Mouse (Mus musculus): ENCODE results near the gene Trim41. TPM values are rescaled to one million over a fixed set of nuclear protein-coding genes. Genes with fewer than 3 reads are reported as not detected.
"Not testable (repeated sequence)": the region's sequence is repeated elsewhere in the genome, so short reads cannot be mapped to it uniquely, and the experiment has no call there.

The Trim41 gene
- polyA plus RNA-seq, 1 experiment from 2014 or later = 8.7 TPM

DNA sequence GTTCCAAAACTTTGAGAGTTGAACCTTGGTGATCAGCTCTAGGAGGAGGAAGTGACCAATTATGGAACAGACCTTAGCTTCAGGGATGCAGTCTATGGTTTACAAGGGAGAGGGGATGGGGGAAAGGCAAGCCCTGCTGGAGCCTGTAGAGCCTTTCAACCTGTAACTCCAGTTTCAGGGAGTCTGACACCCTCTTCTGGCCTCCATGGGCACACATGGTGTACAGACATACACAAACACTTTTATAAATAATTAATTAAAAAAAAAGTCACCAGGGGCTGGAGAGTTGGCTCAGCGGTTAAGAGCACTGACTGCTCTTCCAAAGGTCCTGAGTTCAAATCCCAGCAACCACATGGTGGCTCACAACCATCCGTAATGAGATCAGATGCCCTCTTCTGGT, 29.2 kb upstream of the Trim41 start:
- H3K4me1 ChIP-seq; H3K27ac ChIP-seq; H3K4me2 ChIP-seq (replicated peaks); H3K9ac ChIP-seq; H3K36me3 ChIP-seq; ATAC-seq (ENCODE audit: low FRiP score, low read depth); H3K4me3 ChIP-seq; H3K9me3 ChIP-seq: not testable (repeated sequence)
- 82% methylated on average over 2 of the region's 2 CpGs for WGBS
- H3K27me3 ChIP-seq = peaks cover 22% of the 10 kb centered on the region

- H3K4me1 ChIP-seq = no peaks in the 10 kb centered on the region
- H3K4me2 ChIP-seq (replicated peaks) = no peak overlapping the region; the same call in 1 of the 2 replicates
- H3K9me3 ChIP-seq = no peaks in the 10 kb centered on the region
- H3K4me3 ChIP-seq = no peak overlapping the region
- H3K27ac ChIP-seq = no peak overlapping the region
- ATAC-seq (ENCODE audit: low FRiP score, low read depth) = no peak
- peaks cover 22% of the 10 kb centered on the region for H3K27me3 ChIP-seq
- no peaks in the 10 kb centered on the region for H3K36me3 ChIP-seq
- 21% methylated on average over 13 of the region's 13 CpGs for WGBS
- H3K9ac ChIP-seq = no peak overlapping the region
These were observed 28.2 kb upstream of the Trim41 start for GRCm38 (mm10) chr11:48845244-48845815.

GRCm38 (mm10) chr11:48844309-48844708, 27.2 kb upstream of the Trim41 start:
- no peak overlapping the region for H3K4me2 ChIP-seq (replicated peaks)
- no peak overlapping the region for H3K4me3 ChIP-seq
- WGBS = 57% methylated on average over 6 of the region's 6 CpGs
- ATAC-seq (ENCODE audit: low FRiP score, low read depth) = no peak
- H3K4me1 ChIP-seq = no peaks in the 10 kb centered on the region
- peaks cover 17% of the 10 kb centered on the region for H3K27me3 ChIP-seq
- H3K9ac ChIP-seq = no peak overlapping the region
- no peaks in the 10 kb centered on the region for H3K36me3 ChIP-seq
- H3K27ac ChIP-seq = no peak overlapping the region
- no peaks in the 10 kb centered on the region for H3K9me3 ChIP-seq

- Histone ChIP-seq H3K4me3 (no peak overlapping the region), H3K9ac (no peak overlapping the region), H3K27ac (no peak overlapping the region), H3K4me2 (replicated peaks) (no peak overlapping the region), H3K27me3 (peaks cover 14% of the 10 kb centered on the region), H3K4me1 (0 out of 2 replicates have a peak, but pooled peaks cover 6% of the 10 kb centered on the region), H3K9me3 (no peaks in the 10 kb centered on the region), H3K36me3 (no peaks in the 10 kb centered on the region)
- no peak for ATAC-seq (ENCODE audit: low FRiP score, low read depth)
- WGBS = 82% methylated on average over 11 of the region's 11 CpGs
These were observed 26.0 kb upstream of the Trim41 start for GRCm38 (mm10) chr11:48843202-48843601.

- no peak overlapping the region for H3K4me3 ChIP-seq
- no peaks in the 10 kb centered on the region for H3K36me3 ChIP-seq
- no peak overlapping the region for H3K27ac ChIP-seq
- H3K4me1 ChIP-seq = 0 out of 2 replicates have a peak, but pooled peaks cover 8% of the 10 kb centered on the region
- no peaks in the 10 kb centered on the region for H3K9me3 ChIP-seq
- H3K27me3 ChIP-seq = peaks cover 13% of the 10 kb centered on the region
- 87% methylated on average over 4 of the region's 4 CpGs for WGBS
- ATAC-seq (ENCODE audit: low FRiP score, low read depth) = no peak
- no peak overlapping the region for H3K4me2 ChIP-seq (replicated peaks)
- H3K9ac ChIP-seq = no peak overlapping the region
These were observed 25.2 kb upstream of the Trim41 start for GRCm38 (mm10) chr11:48842378-48842792.

DNA sequence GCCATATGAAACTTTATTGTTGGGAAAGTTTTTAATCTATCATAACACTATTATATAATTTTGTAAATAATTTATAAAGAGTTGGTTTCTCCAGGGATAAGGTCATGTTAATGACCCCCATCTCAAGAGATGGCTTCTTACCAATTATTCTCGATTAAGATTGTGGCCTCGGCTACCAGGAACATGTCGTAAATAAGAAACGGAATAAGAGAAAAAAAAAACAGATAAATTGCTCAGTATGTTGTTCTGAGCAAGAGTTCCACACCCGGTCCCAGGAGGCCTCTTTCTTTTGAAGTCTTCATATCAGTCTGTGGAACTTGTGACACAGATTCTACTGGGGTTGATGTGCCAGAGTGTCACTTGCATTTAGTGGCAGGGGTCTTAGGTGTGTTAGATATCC, 24.1 kb upstream of the Trim41 start:
- Histone ChIP-seq H3K36me3 (no peaks in the 10 kb centered on the region), H3K27ac (no peak overlapping the region), H3K9ac (no peak overlapping the region), H3K9me3 (no peaks in the 10 kb centered on the region), H3K4me1 (peaks cover 13% of the 10 kb centered on the region), H3K4me2 (replicated peaks) (no peak overlapping the region), H3K4me3 (no peak overlapping the region), H3K27me3 (peaks cover 23% of the 10 kb centered on the region)
- ATAC-seq (ENCODE audit: low FRiP score, low read depth) = no peak
- WGBS = 80% methylated on average over 5 of the region's 5 CpGs

DNA sequence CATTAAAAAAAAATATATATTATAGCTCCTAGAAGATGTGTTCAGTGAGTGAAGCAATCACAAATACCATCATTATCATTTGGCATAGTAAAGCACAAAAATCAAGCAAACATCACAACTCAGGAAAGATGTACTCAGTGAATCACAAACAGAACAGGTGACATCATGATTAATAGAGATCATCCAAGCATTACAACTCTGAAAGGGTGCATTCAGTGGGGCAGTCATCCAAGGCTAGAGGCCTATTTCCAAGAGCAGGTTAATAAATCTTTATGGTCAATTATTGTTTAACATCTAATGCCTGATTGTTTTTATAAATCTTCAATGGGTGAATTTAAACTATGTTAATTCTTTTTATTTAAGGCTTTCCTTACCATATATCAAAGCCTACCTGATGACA, 23.7 kb upstream of the Trim41 start:
- Histone ChIP-seq H3K4me1 (peaks cover 13% of the 10 kb centered on the region), H3K4me3 (no peak overlapping the region), H3K4me2 (replicated peaks) (no peak overlapping the region), H3K36me3 (no peaks in the 10 kb centered on the region), H3K27ac (no peak overlapping the region), H3K9me3 (no peaks in the 10 kb centered on the region), H3K27me3 (peaks cover 26% of the 10 kb centered on the region), H3K9ac (no peak overlapping the region)
- no peak for ATAC-seq (ENCODE audit: low FRiP score, low read depth)

DNA sequence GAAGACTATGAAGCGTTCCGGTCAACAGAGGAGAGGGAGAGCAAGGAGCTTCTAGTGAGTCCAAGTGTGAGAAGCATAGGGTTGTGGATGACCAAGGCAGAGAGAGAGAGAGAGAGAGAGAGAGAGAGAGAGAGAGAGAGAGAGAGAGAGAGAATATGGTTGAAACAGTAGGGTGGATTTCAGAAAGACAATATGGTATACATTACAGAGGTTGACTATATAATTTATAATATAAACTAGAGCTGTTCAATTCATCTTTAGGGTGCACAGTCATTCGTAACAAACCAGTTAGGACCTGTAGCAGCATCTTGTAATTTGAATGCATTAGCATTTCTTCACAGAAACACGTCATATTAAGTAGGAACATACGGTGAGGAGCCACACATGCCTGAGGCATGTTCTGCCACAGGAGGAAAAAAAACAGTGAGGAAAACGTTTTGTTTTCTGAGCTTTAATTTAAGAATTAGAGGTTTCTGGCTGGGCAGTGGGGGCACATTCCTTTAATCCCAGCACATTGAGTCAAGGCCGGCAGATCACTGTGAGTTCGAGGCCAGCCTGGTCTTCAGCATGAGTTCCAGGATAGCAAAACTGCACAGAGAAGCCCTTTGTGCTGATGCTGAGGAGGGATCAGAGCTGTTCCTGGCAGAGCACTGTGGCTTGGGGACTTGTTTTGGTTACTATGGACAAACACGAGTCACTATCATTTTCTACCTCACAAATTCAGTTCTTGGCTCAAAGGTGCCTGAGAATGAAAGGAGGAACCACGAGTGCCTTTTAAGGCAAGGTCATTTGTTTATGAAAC, 21.9 kb upstream of the Trim41 start:
- 66% methylated on average over 10 of the region's 10 CpGs for WGBS
- peaks cover 22% of the 10 kb centered on the region for H3K27me3 ChIP-seq
- H3K9ac ChIP-seq = peak overlapping the region; percentile 84; the same call in 1 of the 2 replicates
- H3K27ac ChIP-seq = no peak overlapping the region
- H3K4me1 ChIP-seq = peaks cover 13% of the 10 kb centered on the region
- ATAC-seq (ENCODE audit: low FRiP score, low read depth) = no peak
- peak overlapping the region; percentile 90 for H3K4me2 ChIP-seq (replicated peaks)
- H3K9me3 ChIP-seq = no peaks in the 10 kb centered on the region
- H3K36me3 ChIP-seq = no peaks in the 10 kb centered on the region
- H3K4me3 ChIP-seq = peak overlapping the region; percentile 90

GRCm38 (mm10) chr11:48838181-48838797, 21.1 kb upstream of the Trim41 start:
- Histone ChIP-seq H3K36me3 (no peaks in the 10 kb centered on the region), H3K27ac (no peak overlapping the region), H3K27me3 (peaks cover 22% of the 10 kb centered on the region), H3K4me3 (peak overlapping the region; percentile 90), H3K4me1 (peaks cover 13% of the 10 kb centered on the region), H3K4me2 (replicated peaks) (peak overlapping the region; percentile 90), H3K9ac (peak overlapping the region; percentile 84), H3K9me3 (no peaks in the 10 kb centered on the region)
- 3% methylated on average over 16 of the region's 16 CpGs for WGBS
- ATAC-seq (ENCODE audit: low FRiP score, low read depth) = 0 out of 2 replicates have a peak, but pooled peaks have one; percentile 14

GRCm38 (mm10) chr11:48837310-48838180, 20.4 kb upstream of the Trim41 start:
- Histone ChIP-seq H3K9me3 (no peaks in the 10 kb centered on the region), H3K9ac (peak overlapping the region; percentile 84), H3K4me2 (replicated peaks) (peak overlapping the region; percentile 90), H3K27me3 (peaks cover 22% of the 10 kb centered on the region), H3K4me3 (peak overlapping the region; percentile 90), H3K4me1 (peaks cover 13% of the 10 kb centered on the region), H3K36me3 (no peaks in the 10 kb centered on the region), H3K27ac (0 out of 2 replicates have a peak overlapping the region, but pooled peaks have one; percentile 28)
- peak; percentile 10 for ATAC-seq (ENCODE audit: low FRiP score, low read depth)
- 0% methylated on average over 70 of the region's 77 CpGs for WGBS

DNA sequence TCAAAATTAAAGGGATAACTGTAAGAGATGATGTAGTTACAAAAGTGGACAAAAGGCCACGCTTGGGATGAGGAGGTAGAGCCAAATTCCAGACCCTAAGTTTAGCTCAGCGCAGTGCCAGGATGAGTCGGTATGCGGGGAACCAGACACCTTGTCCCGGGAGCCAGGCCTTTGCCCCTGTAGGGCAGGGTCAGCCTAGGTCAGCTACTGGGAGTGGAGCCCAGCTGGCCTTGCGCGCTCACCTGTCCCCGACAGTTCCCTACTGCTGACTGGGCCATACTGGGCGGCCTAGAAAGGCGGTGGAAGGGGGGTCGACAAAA, 19.8 kb upstream of the Trim41 start:
- H3K9me3 ChIP-seq = no peaks in the 10 kb centered on the region
- H3K36me3 ChIP-seq = no peaks in the 10 kb centered on the region
- peak overlapping the region; percentile 84 for H3K9ac ChIP-seq
- peaks cover 22% of the 10 kb centered on the region for H3K27me3 ChIP-seq
- no peak overlapping the region for H3K27ac ChIP-seq
- peaks cover 13% of the 10 kb centered on the region for H3K4me1 ChIP-seq
- H3K4me3 ChIP-seq = peak overlapping the region; percentile 90
- WGBS = 10% methylated on average over 11 of the region's 11 CpGs
- peak overlapping the region; percentile 90 for H3K4me2 ChIP-seq (replicated peaks)
- ATAC-seq (ENCODE audit: low FRiP score, low read depth) = no peak

GRCm38 (mm10) chr11:48835923-48836322, 18.8 kb upstream of the Trim41 start:
- no peaks in the 10 kb centered on the region for H3K9me3 ChIP-seq
- H3K27me3 ChIP-seq = peaks cover 22% of the 10 kb centered on the region
- WGBS = 70% methylated on average over 6 of the region's 6 CpGs
- H3K4me2 ChIP-seq (replicated peaks) = no peak overlapping the region
- no peaks in the 10 kb centered on the region for H3K36me3 ChIP-seq
- H3K4me1 ChIP-seq = peaks cover 13% of the 10 kb centered on the region
- H3K9ac ChIP-seq = no peak overlapping the region
- H3K4me3 ChIP-seq = no peak overlapping the region
- ATAC-seq (ENCODE audit: low FRiP score, low read depth) = no peak
- H3K27ac ChIP-seq = no peak overlapping the region

Data from limb, embryonic 13.5 days (tissue).